Mouse (Mus musculus): Measurements from ENCODE around the gene Lgals1.

Lgals1 gene

GRCm38 (mm10) chr15:78912040-78912439, 14.5 kb upstream of the Lgals1 start:
- DNase-seq: peak; percentile 65

- DNase-seq: peak; percentile 97
Measured at GRCm38 (mm10) chr15:78913632-78914090, 12.9 kb upstream of the Lgals1 start, which contains the start of gene Pdxp. Gene Pdxp, plus strand, starts transcription at chr15:78913919.

GRCm38 (mm10) chr15:78914091-78914822, 12.3 kb upstream of the Lgals1 start:
- DNase-seq: no peak

- DNase-seq: no peak
Measured at GRCm38 (mm10) chr15:78914823-78915659, 11.5 kb upstream of the Lgals1 start.

- peak; percentile 82 for DNase-seq
Measured at GRCm38 (mm10) chr15:78915660-78916017, 10.9 kb upstream of the Lgals1 start.

- no peak for DNase-seq
Measured at GRCm38 (mm10) chr15:78916052-78916826, 10.3 kb upstream of the Lgals1 start.

- DNase-seq: no peak
Measured at GRCm38 (mm10) chr15:78918126-78918525, 8.4 kb upstream of the Lgals1 start.

- no peak for DNase-seq
Measured at GRCm38 (mm10) chr15:78919914-78920313, 6.6 kb upstream of the Lgals1 start.

GRCm38 (mm10) chr15:78922700-78923099, 3.8 kb upstream of the Lgals1 start:
- no peak for DNase-seq

GRCm38 (mm10) chr15:78923585-78923984, 2.9 kb upstream of the Lgals1 start:
- DNase-seq: no peak

GRCm38 (mm10) chr15:78925129-78925528, 1.4 kb upstream of the Lgals1 start:
- peak; percentile 57 for DNase-seq

- DNase-seq: peak; percentile 52
Measured at GRCm38 (mm10) chr15:78927021-78927787, 679 bp downstream of the Lgals1 start.

- peak; percentile 88 for DNase-seq
Measured at GRCm38 (mm10) chr15:78927788-78928457, 1.4 kb downstream of the Lgals1 start.

- DNase-seq: no peak
Measured at GRCm38 (mm10) chr15:78928539-78928938, 2.0 kb downstream of the Lgals1 start.

- DNase-seq: no peak
Measured at GRCm38 (mm10) chr15:78930192-78930706, 3.7 kb downstream of the Lgals1 start.

GRCm38 (mm10) chr15:78930801-78931426, 4.4 kb downstream of the Lgals1 start:
- DNase-seq: no peak

- DNase-seq: peak; percentile 58
Measured at GRCm38 (mm10) chr15:78931577-78931976, 5.1 kb downstream of the Lgals1 start.

- DNase-seq: peak; percentile 90
Measured at GRCm38 (mm10) chr15:78934784-78935320, 8.3 kb downstream of the Lgals1 start, which contains the start of gene Nol12. Gene Nol12, plus strand, starts transcription at chr15:78934933.

GRCm38 (mm10) chr15:78936403-78936802, 9.9 kb downstream of the Lgals1 start:
- DNase-seq: no peak

GRCm38 (mm10) chr15:78937311-78937710, 10.8 kb downstream of the Lgals1 start:
- DNase-seq: no peak

- no peak for DNase-seq
Measured at GRCm38 (mm10) chr15:78937963-78938362, 11.4 kb downstream of the Lgals1 start.
